Mouse (Mus musculus) gonadal fat pad, adult 2 months (tissue): ENCODE results near the gene Gstm6. TPM values are rescaled to one million over a fixed set of nuclear protein-coding genes. Genes with fewer than 3 reads are reported as not detected.
"Not testable (repeated sequence)": the region's sequence is repeated elsewhere in the genome, so short reads cannot be mapped to it uniquely, and the experiment has no call there.

Source experiments
- DNase-seq: peaks from one replicate; pipeline ENCODE4 v3.0.0-alpha.2; 2012; ENCODE audit warnings: low read depth
- polyA plus RNA-seq: library from polyadenylated mRNA; depleted of rRNA; stranded (reverse); fragments of >200 nt; gene quantifications from 2 replicates; pipeline ENCODE4 v1.2.3, GENCODE M21; 2012; rRNA removed

Gstm6 gene
- 96.3 and 174 TPM in 2 replicates for polyA plus RNA-seq

DNA sequence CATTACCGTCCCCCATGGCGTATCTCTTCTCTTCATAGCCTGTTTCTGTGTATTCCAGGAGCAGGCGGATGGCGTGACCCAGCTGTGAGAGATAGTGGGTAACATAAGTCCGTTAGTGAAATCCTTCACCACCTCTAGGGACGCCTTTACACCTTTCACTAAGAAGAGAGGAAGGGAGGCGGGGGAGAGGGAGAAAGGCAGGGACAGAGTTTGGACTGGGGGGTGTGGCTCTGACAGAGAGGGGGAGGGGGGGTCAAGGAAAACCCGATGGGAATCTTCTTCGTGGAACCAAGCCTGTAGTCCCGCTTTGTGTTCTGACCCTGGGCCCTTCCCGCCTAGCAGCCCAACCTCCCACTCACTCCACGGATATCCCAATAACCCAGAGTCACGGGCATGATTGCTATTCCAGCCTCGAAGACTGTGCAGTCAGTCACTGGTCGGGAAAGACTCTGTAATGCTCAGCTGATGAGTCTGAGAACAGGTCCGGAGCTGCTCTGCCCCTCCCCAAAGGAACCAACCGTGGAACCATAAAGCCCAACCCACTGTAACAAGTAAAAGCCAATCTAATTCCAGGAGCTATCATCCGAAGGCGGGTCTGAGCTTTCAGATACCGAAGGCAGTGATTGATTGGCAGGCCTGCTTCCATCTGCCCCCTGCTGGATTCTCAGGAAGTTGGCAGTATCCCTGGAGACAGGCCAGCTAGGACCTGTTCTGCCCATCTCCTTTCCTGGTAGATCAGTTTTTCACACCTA, at the start of gene Gstm6:
TSS of gene Gstm6 (minus strand) at position 511 of the 752 bp plus-strand sequence.
- DNase-seq: no peak

GRCm38 (mm10) chr3:107986041-107986562, 42.6 kb upstream of the Gstm6 start, which contains the start of gene Gstm2:
Gstm2 (minus strand) TSS chr3:107986453.
- peak; percentile 22 for DNase-seq

- not testable (repeated sequence) for DNase-seq
Measured at GRCm38 (mm10) chr3:107985141-107985540, 41.6 kb upstream of the Gstm6 start.

- DNase-seq: no peak
Measured at GRCm38 (mm10) chr3:107984471-107984870, 40.9 kb upstream of the Gstm6 start.

DNA sequence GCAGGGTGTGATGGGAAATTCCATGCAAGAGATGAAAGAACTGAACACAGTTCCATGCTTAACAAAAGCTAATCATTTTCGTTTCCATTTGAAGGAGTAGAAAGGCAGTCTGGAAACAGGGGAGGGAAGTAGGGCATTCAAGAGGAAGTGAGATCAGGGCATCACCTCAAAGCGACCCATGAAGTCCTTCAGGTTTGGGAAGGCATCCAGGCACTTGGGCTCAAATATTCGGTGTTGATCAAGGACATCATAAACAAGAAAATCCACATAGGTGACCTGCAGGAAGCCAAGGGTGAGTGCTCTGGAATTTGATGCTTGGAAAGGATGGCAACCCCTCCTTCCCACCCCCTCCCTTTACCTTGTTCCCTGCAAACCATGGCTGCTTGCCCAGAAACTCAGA, 40.2 kb upstream of the Gstm6 start:
- no peak for DNase-seq

- DNase-seq: no peak
Measured at GRCm38 (mm10) chr3:107982726-107983125, 39.2 kb upstream of the Gstm6 start.

GRCm38 (mm10) chr3:107981261-107981660, 37.7 kb upstream of the Gstm6 start:
- DNase-seq: no peak

DNA sequence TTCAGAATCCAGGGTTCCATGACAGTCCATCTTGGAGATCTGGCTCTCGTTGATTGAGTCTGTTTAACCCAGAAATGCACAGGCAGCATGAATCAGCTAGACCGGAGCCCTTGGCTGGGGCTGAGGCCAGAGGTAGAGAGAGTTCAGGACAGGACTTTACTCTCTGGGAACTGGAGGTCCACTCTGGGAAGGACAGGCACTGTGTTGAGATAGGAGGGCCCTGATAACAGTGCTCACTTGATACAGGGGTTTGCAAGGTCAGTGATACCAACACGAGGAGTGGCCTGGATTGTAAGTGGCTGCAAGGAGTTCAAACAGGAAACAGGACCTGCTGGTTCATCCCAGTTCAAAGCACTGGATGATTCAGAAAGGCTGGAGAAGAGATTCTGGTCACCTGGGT, 34.1 kb upstream of the Gstm6 start:
- DNase-seq: no peak

- no peak for DNase-seq
Measured at GRCm38 (mm10) chr3:107974237-107974636, 30.7 kb upstream of the Gstm6 start.

DNA sequence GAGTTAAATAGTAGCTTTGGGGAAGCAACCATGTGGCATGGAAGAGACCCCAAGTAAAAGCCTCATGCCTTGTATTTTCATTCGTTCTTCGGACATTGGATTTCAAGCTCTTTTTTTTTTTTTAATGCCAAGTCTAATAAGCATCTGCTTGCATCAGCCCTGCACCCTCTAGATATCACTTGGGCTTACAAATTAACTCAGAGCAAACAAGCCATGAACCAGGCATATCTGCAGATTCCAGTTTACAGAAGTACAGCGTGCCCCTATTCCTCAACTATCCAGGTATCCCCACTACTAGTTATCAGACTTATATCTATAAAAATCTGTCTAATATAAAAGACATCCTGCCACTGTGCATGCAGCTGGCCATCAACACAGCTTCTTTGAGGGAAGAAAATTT, 28.5 kb upstream of the Gstm6 start:
- DNase-seq: no peak

- not testable (repeated sequence) for DNase-seq
Measured at GRCm38 (mm10) chr3:107971101-107971500, 27.6 kb upstream of the Gstm6 start.

GRCm38 (mm10) chr3:107968724-107969395, 25.3 kb upstream of the Gstm6 start, which contains the start of gene Gstm3:
Gstm3 (minus strand) TSS chr3:107969283.
- DNase-seq: no peak

- no peak for DNase-seq
Measured at GRCm38 (mm10) chr3:107966631-107967030, 23.1 kb upstream of the Gstm6 start.

GRCm38 (mm10) chr3:107965592-107965991, 22.0 kb upstream of the Gstm6 start:
- no peak for DNase-seq

DNA sequence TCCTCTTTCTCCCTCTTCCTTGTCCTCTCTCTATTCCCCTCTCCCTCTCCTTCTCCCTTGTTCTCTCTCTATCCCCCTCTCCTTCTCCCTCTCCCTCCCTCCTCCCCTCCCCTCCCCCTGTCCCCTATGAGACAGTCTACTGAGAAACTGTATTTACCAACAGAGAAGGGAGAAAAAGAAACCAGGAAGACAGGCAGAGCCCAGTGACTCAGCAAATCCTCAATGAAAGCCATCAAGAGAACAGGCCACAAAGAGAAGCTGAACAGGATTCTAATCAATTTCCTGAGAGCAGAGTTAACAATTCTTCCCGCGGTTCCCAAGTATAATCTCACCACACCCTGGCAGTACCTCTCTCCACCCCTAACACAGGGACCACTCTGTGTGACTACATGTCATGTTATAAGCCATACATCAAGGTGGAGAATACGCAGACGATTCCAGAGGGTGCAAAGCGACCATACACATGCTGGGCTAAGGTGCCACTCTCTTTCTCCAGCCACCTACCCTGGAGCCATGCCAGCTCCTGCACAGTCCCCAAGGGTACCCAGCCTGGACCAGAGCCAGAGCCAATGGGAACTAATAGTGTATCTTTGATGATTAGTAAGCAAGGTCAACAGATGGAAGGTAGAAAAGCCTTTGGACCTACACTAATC, 21.2 kb upstream of the Gstm6 start:
- no peak for DNase-seq

DNA sequence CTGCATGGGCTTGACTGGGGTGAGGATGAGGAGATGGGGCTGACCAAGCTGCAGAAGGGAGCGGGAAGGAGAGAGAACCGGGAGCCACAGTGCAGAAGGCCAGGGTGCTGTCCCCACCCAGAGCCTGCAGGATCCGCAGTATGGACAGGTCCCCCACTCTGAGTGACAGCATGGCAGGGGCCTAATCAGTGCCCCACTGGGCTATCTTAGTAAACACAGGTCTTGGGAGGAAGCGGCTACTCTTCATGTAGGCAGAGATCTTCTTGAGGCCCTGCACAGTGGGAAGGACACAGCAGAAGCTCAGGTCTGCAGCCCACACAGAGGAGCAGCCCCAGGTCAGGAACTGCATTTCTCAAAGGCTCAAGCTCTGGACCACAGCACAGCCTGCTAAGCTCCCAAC, 20.5 kb upstream of the Gstm6 start:
- DNase-seq: no peak

- DNase-seq: not testable (repeated sequence)
Measured at GRCm38 (mm10) chr3:107955260-107955659, 11.7 kb upstream of the Gstm6 start.

GRCm38 (mm10) chr3:107953906-107954305, 10.4 kb upstream of the Gstm6 start:
- DNase-seq: no peak

- DNase-seq: no peak
Measured at GRCm38 (mm10) chr3:107953328-107953755, 9.8 kb upstream of the Gstm6 start.

DNA sequence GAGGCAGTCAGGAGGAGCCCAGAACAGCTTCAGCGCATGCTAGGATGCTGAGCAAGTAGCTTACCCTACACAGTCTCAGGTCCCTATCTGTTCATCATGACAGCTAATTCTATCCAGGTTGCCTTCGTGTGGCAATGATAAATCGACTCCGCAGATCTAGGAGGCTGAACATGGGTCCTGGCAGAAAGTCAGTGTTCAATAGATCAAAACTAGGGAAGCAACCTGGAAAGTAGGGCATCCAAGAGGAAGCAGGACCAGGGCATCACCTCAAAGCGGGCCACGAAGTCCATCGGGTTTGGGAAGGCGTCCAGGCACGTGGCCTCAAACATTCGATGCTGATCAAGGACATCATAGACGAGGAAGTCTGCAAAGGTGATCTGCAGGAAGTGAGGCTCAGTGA, 7.0 kb upstream of the Gstm6 start:
- DNase-seq: no peak

- not testable (repeated sequence) for DNase-seq
Measured at GRCm38 (mm10) chr3:107949461-107949860, 5.9 kb upstream of the Gstm6 start.

- no peak for DNase-seq
Measured at GRCm38 (mm10) chr3:107945729-107946128, 2.2 kb upstream of the Gstm6 start.
